Mouse (Mus musculus) spleen, postnatal 14 days (tissue): ENCODE measurements around the gene Otud5.
"Not testable (repeated sequence)": the region's sequence is repeated elsewhere in the genome, so short reads cannot be mapped to it uniquely, and the experiment has no call there.

Source experiments
- DNase-seq, 2 experiments: peaks; one replicate each; pipeline ENCODE4 v3.0.0; 2021 to 2022; ENCODE audit warnings: low spot score in 2 of 2

Gene Otud5

GRCm38 (mm10) chrX:7879819-7880218 lies 38.7 kb downstream of the Otud5 start:
- DNase-seq = peak; percentile 18 to 50

- peak; percentile 30 to 53 for DNase-seq
Observed at GRCm38 (mm10) chrX:7883841-7884567, 42.8 kb downstream of the Otud5 start, which contains the start of gene Slc35a2. Slc35a2 (plus strand) TSS chrX:7884028.

GRCm38 (mm10) chrX:7898211-7898610 lies 57.0 kb downstream of the Otud5 start:
- DNase-seq = no peak

- DNase-seq = peak; percentile 70 to 74
Observed at GRCm38 (mm10) chrX:7898880-7899874, 58.0 kb downstream of the Otud5 start, which contains the start of the genes Pqbp1 and Timm17b. Pqbp1 (minus strand) TSS chrX:7899269. Timm17b (plus strand) TSS chrX:7899357.

GRCm38 (mm10) chrX:7904441-7904840 lies 63.3 kb downstream of the Otud5 start:
- DNase-seq = no peak

- no peak for DNase-seq
Observed at GRCm38 (mm10) chrX:7907735-7908134, 66.6 kb downstream of the Otud5 start, which contains the start of gene Gm10491. Gm10491 (minus strand) TSS chrX:7907835.

GRCm38 (mm10) chrX:7909242-7909641 lies 68.1 kb downstream of the Otud5 start, which contains the start of gene Gm10490:
Gm10490 (plus strand) TSS chrX:7909542.
- not testable (repeated sequence) for DNase-seq

- no peak for DNase-seq
Observed at GRCm38 (mm10) chrX:7910473-7910872, 69.3 kb downstream of the Otud5 start.

- peak in 1 of 2 experiments; percentile 32 for DNase-seq
Observed at GRCm38 (mm10) chrX:7915669-7916068, 74.5 kb downstream of the Otud5 start.

GRCm38 (mm10) chrX:7917960-7918359 lies 76.8 kb downstream of the Otud5 start:
- not testable (repeated sequence) for DNase-seq

- no peak for DNase-seq
Observed at GRCm38 (mm10) chrX:7919601-7920383, 78.6 kb downstream of the Otud5 start, which contains the start of gene Pcsk1n. Pcsk1n (plus strand) TSS chrX:7919822.

GRCm38 (mm10) chrX:7922032-7922431 lies 80.9 kb downstream of the Otud5 start:
- no peak for DNase-seq
